Mouse (Mus musculus) embryonic facial prominence, embryonic 12.5 days (tissue): Measurements from ENCODE around the gene Hoxd9. TPM values are rescaled to one million over a fixed set of nuclear protein-coding genes. Genes with fewer than 3 reads are reported as not detected.

Experiments
- ATAC-seq: fragments of 200-750 bp; cut with Nextera tagmentation; 2 replicates; pipeline ENCODE4 v1.8.0; 2017; ENCODE audit not compliant: insufficient number of reproducible peaks, insufficient read depth, low FRiP score, low TSS enrichment
- H3K27ac ChIP-seq: fragments of 300-500 bp; sonication (generic); 2 replicates; pipeline ENCODE4 v1.5.1; 2016; ENCODE audit warnings: mild to moderate bottlenecking
- H3K27me3 ChIP-seq: fragments of 300-500 bp; sonication (generic); 2 replicates; pipeline ENCODE4 v1.6.1; 2016; ENCODE audit warnings: mild to moderate bottlenecking, moderate library complexity
- H3K36me3 ChIP-seq: fragments of 300-500 bp; sonication (generic); 2 replicates; pipeline ENCODE4 v1.6.1; 2016; ENCODE audit warnings: mild to moderate bottlenecking
- H3K4me1 ChIP-seq: fragments of 300-500 bp; sonication (generic); 2 replicates; pipeline ENCODE4 v1.6.1; 2016
- H3K4me2 ChIP-seq: fragments of 300-500 bp; sonication (generic); replicated peaks from 2 replicates; pipeline ENCODE4 v1.6.1; 2016; ENCODE audit warnings: mild to moderate bottlenecking, moderate library complexity
- H3K4me3 ChIP-seq: fragments of 300-500 bp; sonication (generic); 2 replicates; pipeline ENCODE4 v1.5.1; 2016; ENCODE audit warnings: mild to moderate bottlenecking
- H3K9ac ChIP-seq: fragments of 300-500 bp; sonication (generic); 2 replicates; pipeline ENCODE4 v1.6.1; 2016; ENCODE audit warnings: mild to moderate bottlenecking, moderate library complexity
- H3K9me3 ChIP-seq: fragments of 300-500 bp; sonication (generic); 2 replicates; pipeline ENCODE4 v1.6.1; 2016; ENCODE audit warnings: mild to moderate bottlenecking, moderate library complexity
- WGBS: fragments of 180-500 bp; shearing (Covaris S2); methylation state at CpG from one replicate; pipeline ENCODE4 v1.1.7; 2016; 5-methylcytosine and 5-hydroxymethylcytosine counted together
- polyA plus RNA-seq: library from polyadenylated mRNA; unstranded; fragments of >200 nt; fragmentation: Nextera tagmentation; extraction: Ambion mirVana; gene quantifications from 2 replicates; pipeline ENCODE4 v1.2.1, GENCODE M21; 2016

Gene Hoxd9
- polyA plus RNA-seq, 1 experiment from 2014 or later: 0.72 TPM

DNA sequence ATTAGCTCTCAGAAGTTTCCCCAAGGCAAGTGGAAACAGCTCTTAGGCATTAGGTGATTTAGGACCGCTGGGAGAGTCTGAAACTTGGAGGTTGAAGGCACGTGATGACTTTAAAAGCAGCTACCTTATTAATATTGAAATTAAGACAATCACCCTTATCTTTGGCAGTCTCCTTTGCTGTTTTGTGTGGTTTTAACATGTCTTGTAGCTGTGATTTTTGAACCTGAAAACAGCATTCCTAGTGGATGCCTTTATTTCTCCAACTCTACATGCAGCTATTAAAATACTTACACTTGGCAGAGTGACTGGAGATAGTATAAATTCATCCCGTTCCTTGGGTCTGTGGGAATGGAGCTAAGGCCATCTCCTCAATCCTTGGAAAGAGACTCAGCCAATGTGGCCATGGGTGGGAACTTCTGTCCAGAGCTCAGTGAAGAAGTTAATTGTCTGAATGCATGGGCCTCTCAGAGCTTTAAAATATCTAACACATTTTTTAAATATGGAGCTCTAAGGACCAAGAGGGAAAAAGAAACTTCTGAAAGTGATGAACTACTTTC, 26.8 kb upstream of the Hoxd9 start:
- no peak overlapping the region for H3K4me3 ChIP-seq
- H3K27ac ChIP-seq: no peak overlapping the region
- no peak overlapping the region for H3K9ac ChIP-seq

DNA sequence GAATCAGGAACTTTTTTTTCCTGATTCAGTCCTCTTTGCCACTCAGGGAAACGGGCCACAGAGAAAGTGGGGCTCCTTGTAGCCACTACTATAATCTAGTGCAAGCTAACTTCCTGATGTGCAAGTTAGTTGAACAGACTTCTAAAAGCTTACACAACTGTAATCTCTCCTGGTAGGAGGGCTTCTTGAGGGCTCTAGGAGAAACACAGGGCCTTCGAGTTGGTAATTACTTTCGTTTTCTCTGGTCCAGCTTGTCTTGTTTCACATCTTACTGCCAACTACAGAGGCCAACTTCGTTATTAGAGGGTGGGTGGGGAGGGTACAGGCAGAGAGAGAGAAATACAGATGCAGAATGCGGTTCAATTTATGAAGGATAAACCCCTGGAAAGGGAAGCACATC, 25.7 kb upstream of the Hoxd9 start:
- H3K9ac ChIP-seq: no peak overlapping the region
- WGBS: 3% methylated on average over 5 of the region's 5 CpGs
- no peaks in the 10 kb centered on the region for H3K36me3 ChIP-seq
- H3K4me2 ChIP-seq: no peak overlapping the region
- peaks cover 91% of the 10 kb centered on the region for H3K27me3 ChIP-seq
- peaks cover 19% of the 10 kb centered on the region for H3K4me1 ChIP-seq
- no peak overlapping the region for H3K27ac ChIP-seq
- H3K9me3 ChIP-seq: no peaks in the 10 kb centered on the region
- ATAC-seq: no peak
- no peak overlapping the region for H3K4me3 ChIP-seq

More for the DNA sequence above, 26.8 kb upstream of the Hoxd9 start:
- Histone ChIP-seq H3K9me3 (no peaks in the 10 kb centered on the region), H3K4me1 (peaks cover 19% of the 10 kb centered on the region), H3K4me2 (no peak overlapping the region), H3K36me3 (no peaks in the 10 kb centered on the region), H3K27me3 (peaks cover 88% of the 10 kb centered on the region)
- no peak for ATAC-seq
- WGBS: 2% methylated on average over 3 of the region's 3 CpGs

DNA sequence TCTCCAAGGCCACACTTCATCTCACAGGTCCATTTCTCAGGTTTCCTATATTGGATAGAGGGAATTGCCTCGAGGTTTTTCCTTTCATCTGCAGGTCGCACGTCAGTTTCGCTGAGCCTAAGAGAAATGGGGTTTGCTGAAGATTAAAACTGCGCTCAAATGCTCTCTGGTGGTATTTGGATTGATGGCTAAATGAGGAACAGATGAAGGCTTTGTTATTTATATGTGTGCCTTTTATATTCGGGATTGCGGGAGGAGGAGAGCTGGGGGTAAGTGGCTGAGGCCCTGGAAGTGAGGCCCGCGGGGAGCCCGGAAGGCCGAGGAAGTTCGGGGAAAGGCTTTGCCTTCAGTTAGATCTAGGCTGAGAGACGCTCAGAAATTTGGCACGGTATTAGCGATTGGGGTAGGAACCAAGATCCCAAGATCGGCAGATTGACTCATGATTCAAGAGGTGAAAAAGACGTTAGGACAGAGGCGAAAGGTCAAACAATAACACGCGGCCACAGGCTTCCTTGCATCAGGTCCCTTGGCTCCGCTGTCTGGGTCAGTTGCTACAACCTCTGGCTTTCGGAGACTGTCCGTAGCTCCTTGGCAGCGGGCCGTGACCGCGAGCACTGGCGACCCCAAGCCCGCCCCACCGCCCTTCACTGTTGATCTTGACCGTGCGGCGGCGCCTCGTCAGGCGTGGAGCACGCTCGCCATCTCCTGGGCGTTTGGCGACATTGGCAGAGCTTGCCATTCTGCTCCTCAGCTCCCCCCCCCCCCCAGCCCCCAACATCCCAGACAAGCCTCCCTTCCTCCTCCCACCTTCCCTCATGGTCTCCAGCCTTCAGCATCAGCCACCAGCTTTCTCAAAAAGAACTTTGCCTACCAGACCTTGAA, 24.8 kb upstream of the Hoxd9 start:
- under 1% methylated on average over 40 of the region's 40 CpGs for WGBS
- Histone ChIP-seq H3K27me3 (peaks cover 93% of the 10 kb centered on the region), H3K4me2 (peak overlapping the region; percentile 47), H3K27ac (no peak overlapping the region), H3K9ac (no peak overlapping the region), H3K9me3 (no peaks in the 10 kb centered on the region), H3K4me1 (peaks cover 18% of the 10 kb centered on the region), H3K4me3 (peak overlapping the region; percentile 28), H3K36me3 (no peaks in the 10 kb centered on the region)
- no peak for ATAC-seq

DNA sequence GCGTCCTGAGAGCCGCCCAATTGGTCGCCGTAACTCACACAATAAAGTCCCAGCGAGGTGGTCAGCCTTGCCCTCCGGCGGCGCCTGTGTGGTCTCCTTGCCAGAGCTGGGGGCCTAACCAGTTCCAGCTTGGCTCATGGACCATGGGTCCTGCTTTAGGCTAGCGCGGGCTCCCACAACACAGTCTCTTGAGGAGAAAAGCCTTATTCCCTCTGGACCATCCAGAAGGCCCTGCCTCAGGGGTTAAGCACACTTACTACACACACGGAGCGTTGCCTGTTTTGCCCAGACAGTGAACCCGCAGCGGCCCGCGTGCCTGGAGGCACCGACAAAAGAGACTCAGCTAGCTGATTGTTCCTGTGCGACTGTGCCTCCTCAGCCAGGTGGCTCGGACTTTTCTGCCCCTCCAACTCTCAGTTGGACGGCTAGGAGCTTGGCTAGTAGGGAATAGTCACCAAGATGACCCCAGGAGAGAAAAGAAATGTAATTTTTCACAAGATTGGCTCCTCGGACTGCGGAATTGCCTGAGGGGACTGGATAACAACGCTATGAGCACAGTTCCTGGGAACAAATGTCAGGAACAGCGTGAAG, 23.6 kb upstream of the Hoxd9 start:
- no peak overlapping the region for H3K27ac ChIP-seq
- no peak overlapping the region for H3K9ac ChIP-seq
- no peak overlapping the region for H3K4me2 ChIP-seq
- WGBS: under 1% methylated on average over 24 of the region's 24 CpGs
- H3K36me3 ChIP-seq: no peaks in the 10 kb centered on the region
- no peak overlapping the region for H3K4me3 ChIP-seq
- no peak for ATAC-seq
- 0 out of 2 replicates have a peak, but pooled peaks cover 10% of the 10 kb centered on the region for H3K4me1 ChIP-seq
- H3K27me3 ChIP-seq: peaks cover 92% of the 10 kb centered on the region
- H3K9me3 ChIP-seq: no peaks in the 10 kb centered on the region

DNA sequence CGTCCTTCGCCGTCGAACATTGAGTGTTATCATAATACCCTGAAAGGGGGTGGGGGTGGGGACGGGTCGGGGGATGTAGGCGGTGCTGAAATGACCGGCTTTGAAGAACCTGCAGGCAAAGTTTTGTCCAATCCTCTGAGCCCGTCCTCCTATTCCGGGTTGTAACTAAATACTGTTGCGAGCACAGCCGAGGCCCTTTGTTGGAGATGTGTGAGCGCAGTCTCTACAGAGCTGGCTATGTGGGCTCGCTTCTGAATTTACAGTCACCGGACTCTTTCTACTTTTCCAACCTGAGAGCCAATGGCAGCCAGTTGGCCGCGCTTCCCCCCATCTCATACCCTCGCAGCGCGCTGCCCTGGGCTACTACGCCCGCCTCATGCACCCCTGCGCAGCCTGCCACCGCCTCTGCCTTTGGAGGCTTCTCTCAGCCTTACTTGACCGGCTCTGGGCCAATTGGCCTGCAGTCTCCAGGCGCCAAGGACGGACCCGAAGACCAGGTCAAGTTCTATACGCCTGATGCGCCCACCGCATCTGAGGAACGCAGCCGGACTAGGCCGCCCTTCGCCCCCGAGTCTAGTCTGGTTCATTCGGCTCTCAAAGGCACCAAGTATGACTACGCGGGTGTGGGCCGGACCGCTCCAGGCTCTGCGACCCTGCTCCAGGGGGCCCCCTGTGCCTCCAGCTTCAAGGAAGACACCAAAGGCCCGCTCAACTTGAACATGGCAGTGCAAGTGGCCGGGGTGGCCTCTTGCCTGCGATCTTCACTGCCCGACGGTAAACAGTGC, 22.5 kb upstream of the Hoxd9 start, which contains the start of gene Hoxd12:
Gene Hoxd12, plus strand, starts transcription at position 133 of the 785 bp plus-strand sequence.
- peaks cover 95% of the 10 kb centered on the region for H3K27me3 ChIP-seq
- no peak for ATAC-seq
- 2% methylated on average over 47 of the region's 47 CpGs for WGBS
- H3K4me3 ChIP-seq: no peak within 1 kb of the TSS
- 0 out of 2 replicates have a peak, but pooled peaks cover 16% of the 10 kb centered on the region for H3K4me1 ChIP-seq
- H3K4me2 ChIP-seq: no peak within 1 kb of the TSS
- H3K27ac ChIP-seq: no peak within 1 kb of the TSS
- no peaks in the 10 kb centered on the region for H3K9me3 ChIP-seq
- no peaks in the 10 kb centered on the region for H3K36me3 ChIP-seq
- no peak within 1 kb of the TSS for H3K9ac ChIP-seq

DNA sequence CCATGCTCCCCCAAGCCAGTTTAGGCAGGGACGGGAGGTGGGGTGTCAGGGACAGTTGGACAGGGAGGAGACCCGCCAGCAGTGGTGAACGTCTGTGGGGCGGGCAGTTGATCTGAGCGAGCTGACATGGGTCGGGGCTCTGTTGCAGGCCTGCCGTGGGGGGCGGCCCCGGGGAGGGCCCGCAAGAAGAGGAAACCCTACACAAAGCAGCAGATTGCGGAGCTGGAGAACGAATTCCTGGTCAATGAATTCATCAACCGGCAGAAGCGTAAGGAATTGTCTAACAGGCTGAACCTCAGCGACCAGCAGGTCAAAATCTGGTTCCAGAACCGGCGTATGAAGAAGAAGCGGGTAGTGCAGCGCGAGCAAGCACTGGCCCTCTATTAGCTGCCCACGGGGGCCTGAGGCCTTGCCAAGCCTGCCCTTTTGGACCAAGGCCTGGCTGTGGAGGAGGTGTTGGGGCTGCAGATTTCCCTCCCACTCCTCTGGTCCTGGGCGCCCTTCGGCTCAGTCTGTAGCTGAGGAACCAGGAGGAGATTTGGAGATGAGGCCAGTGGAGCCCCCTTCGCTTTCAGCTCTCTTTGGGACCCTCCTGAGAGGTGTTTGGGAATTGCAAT, 21.8 kb upstream of the Hoxd9 start:
- H3K9ac ChIP-seq: no peak overlapping the region
- no peaks in the 10 kb centered on the region for H3K9me3 ChIP-seq
- 5% methylated on average over 23 of the region's 24 CpGs for WGBS
- no peak overlapping the region for H3K4me2 ChIP-seq
- peaks cover 98% of the 10 kb centered on the region for H3K27me3 ChIP-seq
- no peaks in the 10 kb centered on the region for H3K36me3 ChIP-seq
- 0 out of 2 replicates have a peak, but pooled peaks cover 16% of the 10 kb centered on the region for H3K4me1 ChIP-seq
- H3K27ac ChIP-seq: no peak overlapping the region
- 0 out of 2 replicates have a peak, but pooled peaks have one; percentile 28 for ATAC-seq
- no peak overlapping the region for H3K4me3 ChIP-seq

DNA sequence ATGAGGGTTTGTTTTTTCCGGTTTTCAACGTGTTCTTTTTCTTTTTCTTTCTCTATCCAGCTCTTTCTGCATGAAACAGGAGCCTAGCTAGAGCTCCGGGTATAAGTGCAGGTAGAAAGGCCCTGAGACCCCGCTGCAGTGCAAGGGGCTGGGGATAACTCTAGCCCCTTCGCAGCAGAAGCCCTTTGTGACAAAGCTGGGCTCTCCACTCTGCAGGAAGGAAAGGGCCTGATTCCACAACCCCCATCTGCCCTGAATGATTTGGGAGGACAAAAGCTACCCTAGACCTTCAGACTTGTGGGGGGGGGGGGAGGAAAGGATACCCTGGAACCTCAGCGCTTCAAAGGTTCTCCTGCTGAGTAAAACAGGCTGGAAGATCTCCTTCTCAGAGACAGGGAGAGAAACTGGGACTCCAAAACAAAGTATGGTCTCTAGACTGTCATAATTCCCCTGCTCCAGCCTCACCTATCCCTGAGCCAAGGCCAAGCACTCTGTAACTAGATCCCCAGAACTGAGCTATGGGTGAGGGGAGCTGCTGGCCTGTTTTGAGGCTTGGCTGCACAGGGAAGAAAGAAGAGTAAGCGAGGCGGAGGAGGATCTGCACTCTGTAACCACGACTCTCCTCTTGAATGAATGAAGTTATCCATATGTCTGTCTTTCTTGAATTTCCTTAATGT, 21.0 kb upstream of the Hoxd9 start:
- Histone ChIP-seq H3K36me3 (no peaks in the 10 kb centered on the region), H3K9me3 (no peaks in the 10 kb centered on the region), H3K4me2 (no peak overlapping the region), H3K4me3 (no peak overlapping the region), H3K27ac (no peak overlapping the region), H3K4me1 (peaks cover 16% of the 10 kb centered on the region; the same call in 1 of the 2 replicates), H3K9ac (no peak overlapping the region), H3K27me3 (peaks cover 99% of the 10 kb centered on the region)
- ATAC-seq: no peak
- 4% methylated on average over 9 of the region's 9 CpGs for WGBS

DNA sequence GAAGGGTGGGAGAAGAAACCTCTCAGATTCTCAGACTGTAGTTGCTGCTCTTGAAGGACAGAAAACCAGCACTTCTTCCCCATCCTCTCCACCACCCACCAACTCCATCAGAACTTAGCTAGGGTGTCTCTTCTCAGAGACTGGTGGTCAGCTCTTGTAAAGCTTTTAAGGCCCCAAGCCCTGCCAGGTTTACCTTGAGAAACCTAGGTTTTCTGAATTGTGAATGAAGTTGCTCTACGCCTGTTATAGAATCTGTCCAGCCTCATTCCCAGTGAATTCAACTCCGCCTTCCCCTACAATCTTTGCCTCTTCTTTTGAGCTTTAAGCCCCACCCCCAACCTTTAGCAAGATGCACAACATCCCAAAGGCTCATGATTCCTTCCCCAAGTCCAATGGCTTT, 20.4 kb upstream of the Hoxd9 start:
- no peak overlapping the region for H3K4me3 ChIP-seq
- 9% methylated on average over 2 of the region's 2 CpGs for WGBS
- peaks cover 99% of the 10 kb centered on the region for H3K27me3 ChIP-seq
- H3K36me3 ChIP-seq: no peaks in the 10 kb centered on the region
- no peak for ATAC-seq
- no peak overlapping the region for H3K4me2 ChIP-seq
- H3K4me1 ChIP-seq: peaks cover 22% of the 10 kb centered on the region
- no peak overlapping the region for H3K9ac ChIP-seq
- H3K9me3 ChIP-seq: no peaks in the 10 kb centered on the region
- H3K27ac ChIP-seq: no peak overlapping the region

DNA sequence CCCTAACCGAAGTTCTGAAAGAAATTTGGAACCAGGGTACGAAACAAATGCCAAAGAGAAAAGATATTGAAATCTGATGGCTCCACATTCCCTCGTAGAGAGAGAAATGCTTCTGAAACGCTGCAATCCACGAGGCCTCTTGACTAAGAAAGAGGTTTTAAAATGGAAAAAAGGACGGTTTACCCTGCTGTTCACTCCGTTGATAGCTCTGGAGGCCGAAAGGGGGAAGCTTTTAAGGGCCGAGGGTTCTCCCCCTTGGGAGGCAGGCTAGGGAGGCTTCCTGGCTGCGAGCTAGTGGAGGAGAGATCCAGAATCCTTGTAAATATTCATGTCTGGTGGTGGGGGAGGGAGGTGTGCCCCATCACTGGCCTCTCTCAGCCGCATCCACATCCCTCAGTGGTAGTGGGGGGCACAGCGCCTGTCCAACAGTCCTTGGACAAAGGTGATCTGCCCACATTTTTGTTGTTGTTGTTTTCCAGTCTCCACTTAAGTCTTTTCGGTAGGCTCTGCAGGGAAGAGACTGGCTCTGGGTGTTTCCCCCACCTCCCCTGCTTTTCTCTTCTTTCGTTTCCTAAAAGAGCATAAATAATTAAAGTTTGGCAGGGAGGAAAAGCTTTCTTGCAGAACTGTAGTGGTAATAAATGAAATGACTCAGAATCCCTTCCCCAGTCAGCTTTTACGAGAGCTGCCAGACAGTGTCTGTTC, 18.5 kb upstream of the Hoxd9 start, which contains the start of gene Hoxd11:
Gene Hoxd11, plus strand, starts transcription at position 667 of the 705 bp plus-strand sequence.
- H3K9me3 ChIP-seq: no peaks in the 10 kb centered on the region
- H3K27me3 ChIP-seq: peaks cover 98% of the 10 kb centered on the region
- no peak within 1 kb of the TSS for H3K4me3 ChIP-seq
- no peaks in the 10 kb centered on the region for H3K36me3 ChIP-seq
- H3K9ac ChIP-seq: no peak within 1 kb of the TSS
- no peak within 1 kb of the TSS for H3K27ac ChIP-seq
- WGBS: 2% methylated on average over 15 of the region's 15 CpGs
- H3K4me1 ChIP-seq: peaks cover 18% of the 10 kb centered on the region
- ATAC-seq: no peak
- H3K4me2 ChIP-seq: 0 out of 2 replicates have a peak within 1 kb of the TSS, but pooled peaks have one; percentile 5

DNA sequence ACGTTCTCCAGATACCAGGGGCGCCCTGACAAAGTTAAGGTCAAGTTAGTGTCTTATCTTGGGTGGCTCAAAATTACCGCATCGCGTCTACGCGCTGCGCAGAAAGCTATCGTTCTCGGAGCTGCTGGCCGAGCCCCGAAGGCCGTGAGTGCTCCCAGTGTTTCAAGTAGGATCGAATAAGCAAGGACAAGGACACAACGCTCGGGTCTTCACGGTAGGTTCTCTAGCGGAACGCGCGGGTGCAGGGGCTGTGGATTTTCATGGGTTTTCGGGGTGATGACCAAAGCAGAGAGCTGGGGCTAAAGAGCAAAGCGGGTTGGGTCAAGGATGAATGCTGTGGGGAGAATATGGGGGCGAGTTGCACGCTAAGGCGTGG, 17.9 kb upstream of the Hoxd9 start:
- Histone ChIP-seq H3K9ac (no peak overlapping the region), H3K36me3 (no peaks in the 10 kb centered on the region), H3K4me3 (no peak overlapping the region), H3K9me3 (no peaks in the 10 kb centered on the region), H3K27me3 (peaks cover 98% of the 10 kb centered on the region), H3K4me2 (0 out of 2 replicates have a peak overlapping the region, but pooled peaks have one; percentile 5), H3K27ac (no peak overlapping the region), H3K4me1 (peaks cover 18% of the 10 kb centered on the region)
- under 1% methylated on average over 26 of the region's 26 CpGs for WGBS
- ATAC-seq: no peak
